Mouse (Mus musculus): ENCODE results near the gene Unc13c.

Unc13c gene

DNA sequence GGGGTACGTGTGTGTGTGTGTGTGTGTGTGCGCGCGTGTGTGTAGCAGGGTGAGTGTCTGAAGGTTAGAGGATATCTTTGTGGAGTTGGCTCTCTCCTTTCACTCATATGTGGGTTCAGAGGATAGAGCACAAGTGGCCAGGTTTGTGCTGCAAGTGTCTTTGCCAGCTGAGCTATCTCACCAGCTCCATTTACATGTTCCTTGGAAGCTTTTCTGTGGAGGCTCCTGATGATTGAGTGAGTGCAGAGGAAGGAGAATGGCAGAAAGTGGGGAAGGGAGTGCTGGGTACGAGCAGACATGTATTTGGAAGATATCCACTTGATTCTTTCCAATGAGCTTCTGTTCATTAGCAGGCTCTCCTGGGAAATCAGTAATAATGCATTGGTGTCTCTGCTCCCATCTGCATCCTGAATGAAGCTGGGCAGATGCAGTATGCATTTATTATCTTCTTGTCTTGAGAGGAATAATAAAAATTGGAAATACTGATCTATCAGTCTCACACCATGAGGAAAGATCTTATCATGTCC is 86.3 kb downstream of the Unc13c start:
- no peak for DNase-seq (ENCODE audit: low read depth, low spot score)

DNA sequence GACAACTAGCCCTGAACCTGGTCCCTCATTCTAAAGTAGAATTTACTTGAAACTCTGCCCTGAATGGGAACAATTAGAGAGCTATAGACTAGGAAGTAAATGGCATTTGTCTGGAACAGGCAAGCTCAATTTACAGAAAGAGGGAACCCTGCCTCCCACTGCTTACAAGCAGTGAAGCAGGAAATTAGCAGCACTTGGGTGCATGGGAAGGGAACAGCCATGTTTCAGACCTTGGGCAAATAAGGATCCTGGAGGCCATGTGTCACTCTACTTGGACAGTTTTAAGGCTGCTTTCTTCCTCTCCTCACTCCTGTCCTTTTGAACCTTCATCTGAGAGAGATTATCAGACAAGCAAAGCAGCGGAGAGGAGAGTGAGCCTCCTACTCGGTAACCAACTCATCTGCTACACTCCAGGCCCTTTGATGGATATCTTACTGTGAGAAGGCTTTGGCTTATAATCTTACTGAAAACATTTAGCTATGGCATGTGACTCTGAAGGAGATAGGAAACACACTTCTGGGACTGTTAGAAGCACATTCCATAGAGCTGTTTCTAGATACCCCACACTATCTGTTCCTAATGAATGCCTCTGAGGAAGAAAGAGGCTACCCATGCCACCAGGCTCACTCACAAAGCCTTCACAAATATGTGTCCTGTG is 101.2 kb downstream of the Unc13c start:
- DNase-seq (ENCODE audit: low read depth, low spot score) = no peak

DNA sequence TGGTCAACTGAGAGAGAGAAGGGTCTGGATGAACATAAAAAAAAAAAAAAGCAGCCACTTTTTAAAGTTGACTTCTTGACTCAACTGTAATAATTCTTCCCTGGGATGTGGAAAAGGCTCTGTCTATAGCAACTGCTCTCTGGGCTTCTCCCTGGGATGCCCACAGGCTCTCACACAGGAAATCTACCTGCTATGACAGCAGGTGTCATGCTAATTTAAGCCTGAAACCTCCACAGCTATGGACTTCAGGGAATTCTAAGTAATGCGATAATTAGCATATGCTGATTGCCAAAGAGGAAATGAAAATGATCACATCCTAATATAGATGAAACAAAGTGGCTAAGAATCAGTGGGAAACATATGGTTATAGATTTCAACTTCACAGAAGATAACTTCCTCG is 102.1 kb downstream of the Unc13c start:
- no peak for DNase-seq (ENCODE audit: low read depth, low spot score)

DNA sequence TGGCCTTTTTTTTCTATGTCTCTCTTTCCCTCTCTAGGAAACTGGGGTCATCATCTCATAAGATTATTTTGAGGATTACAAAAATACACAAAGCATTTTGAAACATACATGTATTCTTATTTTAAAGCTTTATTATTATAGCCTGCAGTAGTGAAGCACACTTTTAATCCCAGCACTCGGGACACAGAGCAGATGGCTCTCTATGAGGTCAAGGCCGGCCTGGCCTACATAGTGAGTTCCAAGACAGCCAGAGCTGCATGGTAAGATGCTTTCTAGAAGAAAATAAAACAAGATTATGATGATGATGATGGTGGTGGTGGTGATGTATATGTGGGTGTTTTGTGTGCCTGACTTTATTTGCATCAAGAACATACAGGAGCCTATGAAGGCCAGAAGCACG is 109.3 kb downstream of the Unc13c start:
- DNase-seq (ENCODE audit: low read depth, low spot score) = no peak

DNA sequence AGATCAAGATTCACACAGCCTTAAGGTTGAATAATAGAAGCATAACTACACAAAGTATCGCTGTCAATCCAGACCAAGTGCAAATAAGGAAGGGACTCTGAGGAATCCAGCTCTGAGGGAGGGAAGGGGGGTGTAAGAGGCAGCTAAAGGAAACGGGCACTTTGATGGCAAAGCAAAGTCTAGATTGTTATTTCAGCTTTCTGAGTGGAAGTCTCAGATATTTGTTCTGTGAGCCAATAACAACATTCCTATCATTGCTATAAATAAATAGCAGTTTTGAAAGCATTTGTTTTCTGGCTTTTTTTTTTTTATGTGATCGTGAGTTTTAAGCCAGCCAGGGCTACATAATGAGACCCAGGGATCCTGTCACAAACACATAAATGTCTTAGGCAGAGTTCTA is 114.5 kb downstream of the Unc13c start:
- no peak for DNase-seq (ENCODE audit: low read depth, low spot score)

DNA sequence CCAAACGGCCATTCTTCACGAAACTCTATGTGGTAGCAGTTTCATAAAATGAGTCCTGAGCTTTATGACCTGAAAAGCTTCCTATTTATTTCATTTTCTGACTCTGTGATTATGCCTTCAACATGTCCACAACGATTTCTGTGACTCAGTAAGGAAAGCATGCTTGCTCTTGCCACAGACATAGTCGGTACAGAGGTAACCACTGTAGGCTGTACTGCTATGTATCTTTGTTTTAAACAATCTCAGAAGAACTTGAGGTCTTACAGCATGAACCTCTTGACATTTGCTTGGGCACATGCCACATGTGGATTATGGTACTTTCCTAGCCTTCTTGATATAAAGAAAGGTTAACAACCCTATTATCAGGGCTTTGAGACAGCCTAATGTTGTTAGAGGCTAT is 162.1 kb downstream of the Unc13c start:
- DNase-seq (ENCODE audit: low read depth, low spot score) = no peak

DNA sequence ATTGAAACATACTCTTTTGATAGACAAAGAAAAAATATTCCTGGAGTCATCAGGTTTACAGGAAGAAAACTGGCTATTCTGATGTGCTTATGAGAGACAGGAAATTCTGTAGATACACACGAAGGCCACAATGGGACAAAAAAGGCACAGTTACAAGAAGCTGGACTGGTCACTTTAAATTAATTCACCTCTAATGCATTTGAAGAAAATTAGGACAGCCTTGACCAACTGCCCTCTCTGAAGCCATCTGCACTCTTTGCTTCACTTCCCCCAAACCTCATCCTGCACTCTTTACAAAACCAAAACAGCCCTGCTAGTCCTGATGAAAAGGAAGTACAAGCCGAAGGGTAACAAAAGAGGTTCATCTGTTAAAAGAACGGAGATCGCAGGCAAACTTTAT is 194.2 kb downstream of the Unc13c start:
- no peak for DNase-seq (ENCODE audit: low read depth, low spot score)

DNA sequence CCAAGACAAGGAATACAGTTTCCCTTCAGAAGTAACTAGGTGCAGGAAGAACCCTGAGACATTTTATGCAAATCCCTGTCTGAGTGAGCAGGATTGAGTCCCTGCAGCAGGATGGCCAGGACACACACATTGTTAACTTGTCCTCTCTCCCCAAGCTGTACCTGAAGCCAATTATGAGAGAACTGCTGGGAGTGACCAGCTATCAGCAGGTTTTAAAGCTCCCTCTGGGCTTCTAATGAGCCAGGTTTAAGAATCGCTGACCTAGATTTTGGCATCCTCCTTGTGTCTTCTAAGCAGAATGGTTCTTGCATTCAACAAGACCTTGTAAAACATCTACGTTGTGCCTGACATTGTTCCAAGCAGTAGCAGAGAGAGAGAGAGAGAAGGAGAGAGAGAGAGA is 213.6 kb downstream of the Unc13c start:
- DNase-seq (ENCODE audit: low read depth, low spot score) = no peak

DNA sequence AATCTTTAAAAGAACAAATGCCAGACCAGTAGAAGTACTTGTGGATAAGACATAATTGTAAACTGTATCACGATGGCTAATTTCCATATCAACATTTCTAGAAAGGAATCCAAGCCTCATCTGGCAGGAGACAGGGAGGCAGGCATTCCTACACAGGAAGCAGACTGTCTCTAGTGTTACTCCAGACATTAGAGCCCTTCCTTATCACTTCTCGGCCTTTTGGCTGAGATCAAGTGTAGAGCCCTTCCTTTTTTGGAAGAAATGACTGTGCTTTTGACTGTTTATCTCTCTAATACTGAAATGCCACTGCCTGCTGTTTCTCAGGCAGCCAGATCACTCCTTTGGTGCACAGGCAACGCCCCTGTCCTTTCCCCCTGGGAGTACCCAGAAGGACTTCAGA is 215.3 kb downstream of the Unc13c start:
- DNase-seq (ENCODE audit: low read depth, low spot score) = no peak

DNA sequence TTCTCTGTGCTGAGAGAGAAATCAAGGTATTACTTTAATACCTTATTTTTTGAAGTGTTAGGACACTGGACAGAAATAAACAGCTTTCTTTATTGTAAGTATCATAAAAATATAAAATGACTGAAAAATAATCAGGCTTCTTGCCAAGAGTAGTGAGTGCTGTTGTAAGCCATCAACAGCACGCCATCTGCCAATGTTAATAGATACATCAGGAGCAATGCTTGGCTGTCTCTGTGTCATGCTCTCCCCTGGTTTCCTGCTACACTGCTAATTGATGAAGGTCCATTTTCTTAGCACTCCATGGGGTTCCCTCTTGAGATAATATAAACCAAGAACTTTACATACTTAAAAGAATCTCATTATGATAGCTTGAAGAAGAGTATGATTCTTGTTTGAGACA is 217.4 kb downstream of the Unc13c start:
- DNase-seq (ENCODE audit: low read depth, low spot score) = no peak

DNA sequence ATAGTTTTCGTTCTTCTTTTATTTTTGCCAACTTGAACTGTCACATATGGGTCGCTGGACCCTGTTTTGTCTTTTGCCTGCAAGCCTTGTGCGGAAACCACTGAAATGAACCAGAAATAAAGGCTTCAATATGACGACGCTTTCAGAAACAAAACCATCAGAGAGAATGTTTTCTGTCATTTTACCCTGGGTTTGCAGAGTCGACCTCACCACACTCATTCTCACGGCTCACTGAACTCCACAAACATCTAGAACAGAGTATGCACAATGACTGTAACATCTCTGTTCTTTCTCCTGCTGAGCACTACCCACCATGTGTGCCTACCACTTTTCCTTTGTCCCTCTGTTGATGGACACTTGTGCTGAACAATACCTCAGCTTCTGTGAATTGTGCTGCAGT is 234.3 kb downstream of the Unc13c start:
- no peak for DNase-seq (ENCODE audit: low read depth, low spot score)

DNA sequence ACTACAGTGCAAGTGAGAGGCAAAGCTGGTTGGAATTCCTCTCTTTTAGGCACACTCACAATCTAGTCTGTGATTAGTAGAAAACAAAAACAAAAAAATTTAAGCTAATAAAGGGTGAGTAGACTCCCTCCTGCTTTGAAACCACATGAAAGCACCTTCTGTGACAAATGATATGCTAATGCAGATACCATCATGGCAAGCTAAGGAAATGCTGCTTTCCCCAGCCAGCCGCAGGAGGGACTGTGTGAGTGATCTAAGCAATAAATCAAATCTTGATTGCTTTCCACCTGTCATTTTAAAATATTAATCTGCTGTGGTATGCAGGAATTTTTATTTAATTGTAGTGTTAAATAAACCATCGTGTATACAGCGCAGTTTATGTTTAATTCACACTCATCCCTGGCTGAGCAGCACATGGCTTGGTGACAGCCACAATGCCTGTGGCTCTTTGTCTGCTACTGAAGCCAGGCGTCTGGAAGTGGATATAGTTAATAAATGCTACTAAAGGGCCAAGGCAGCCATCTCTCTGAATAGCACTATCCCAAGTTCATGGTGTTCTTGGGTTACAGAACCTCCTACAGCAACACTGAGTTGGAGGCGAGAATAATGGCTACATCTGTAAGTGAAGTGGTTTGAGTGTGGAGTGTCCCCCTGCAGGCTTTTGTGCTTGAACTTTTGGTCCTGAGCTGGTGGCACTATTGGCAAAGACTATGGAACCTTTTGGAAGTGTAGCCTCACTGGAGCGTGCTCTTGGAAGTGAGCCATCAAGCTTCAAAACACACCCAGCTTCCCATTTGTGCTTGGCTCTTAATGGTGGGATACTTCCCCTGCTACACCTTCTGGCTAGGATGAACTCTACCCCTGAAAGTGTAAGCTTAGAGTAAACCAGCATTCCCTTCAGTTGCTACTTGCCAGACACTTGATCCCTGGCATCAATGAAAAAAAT is 242.8 kb downstream of the Unc13c start:
- no peak for DNase-seq (ENCODE audit: low read depth, low spot score)

DNA sequence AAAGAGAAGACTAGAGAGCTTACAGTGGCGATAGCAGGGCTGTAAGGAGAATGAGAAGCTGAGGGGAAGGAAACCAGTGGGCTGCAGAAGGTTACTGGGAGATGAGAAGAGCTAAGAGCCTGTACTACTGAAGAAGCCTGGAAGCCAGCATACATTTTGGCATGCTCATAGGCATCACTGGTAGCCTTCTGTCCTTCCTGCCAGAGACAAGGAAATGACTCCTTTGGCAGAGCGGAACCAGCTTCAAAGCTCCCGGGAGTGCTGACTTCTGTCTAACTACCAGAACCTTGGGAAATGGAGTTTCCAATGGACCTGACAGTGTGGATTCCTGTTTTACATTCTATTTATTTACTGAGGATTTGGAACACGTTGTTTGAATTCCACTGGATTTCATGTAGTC is 244.0 kb downstream of the Unc13c start:
- DNase-seq (ENCODE audit: low read depth, low spot score) = no peak

DNA sequence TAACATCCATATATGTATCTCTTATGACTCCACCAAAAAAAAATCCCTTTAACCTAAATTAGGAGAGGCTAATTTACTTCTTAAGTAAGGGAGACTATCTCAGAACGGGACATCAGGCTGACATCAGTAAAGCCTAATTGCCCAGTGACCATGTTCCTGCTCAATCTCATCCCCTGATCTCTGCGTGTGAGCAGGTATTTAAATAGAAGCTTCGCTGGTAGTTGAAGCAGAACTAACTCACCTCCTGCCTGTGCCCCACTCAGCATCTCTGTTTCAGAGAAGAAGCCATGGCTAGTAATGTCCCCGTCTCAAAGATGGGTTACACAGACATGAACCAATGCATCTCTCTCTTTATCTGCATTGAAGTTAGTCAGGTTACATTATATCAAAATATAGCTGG is 255.3 kb downstream of the Unc13c start:
- DNase-seq (ENCODE audit: low read depth, low spot score) = no peak

DNA sequence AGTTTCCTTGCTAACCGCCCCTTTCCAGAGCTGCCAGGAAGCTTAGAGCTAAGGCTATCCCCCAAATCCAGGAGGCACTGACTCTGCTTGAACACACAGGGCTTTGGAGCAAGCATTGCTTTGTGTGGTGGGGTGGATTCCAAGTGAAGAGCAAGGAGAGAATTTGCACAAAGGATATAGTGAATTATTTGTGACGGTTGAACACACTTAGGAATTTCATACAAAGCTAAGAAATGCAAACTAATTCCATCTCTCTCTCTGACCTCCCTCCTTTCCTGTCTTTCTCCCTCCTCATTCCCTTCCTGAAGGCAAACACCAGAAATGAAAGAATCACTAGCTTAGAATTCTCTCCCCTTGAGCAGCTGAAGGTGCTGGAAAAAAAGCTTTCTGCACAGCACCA is 271.7 kb downstream of the Unc13c start:
- no peak for DNase-seq (ENCODE audit: low read depth, low spot score)

DNA sequence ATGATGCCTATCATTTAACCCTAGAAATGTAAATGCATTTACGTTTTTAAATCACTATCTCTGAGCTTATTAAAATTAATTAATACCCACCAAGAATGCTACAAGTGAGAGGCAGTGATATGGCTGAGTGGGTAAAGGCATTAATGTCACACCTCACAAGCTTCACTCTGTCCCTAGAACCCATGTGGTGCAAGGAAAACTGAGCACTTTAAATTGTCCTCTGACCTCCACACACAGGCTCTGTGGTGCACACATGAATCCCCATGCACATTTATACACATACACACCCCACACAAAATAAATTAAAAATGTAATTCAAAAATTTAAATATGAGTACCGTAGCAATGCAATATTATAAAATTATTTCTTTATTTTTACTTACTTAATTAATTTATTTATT is 287.2 kb downstream of the Unc13c start:
- DNase-seq (ENCODE audit: low read depth, low spot score) = no peak

DNA sequence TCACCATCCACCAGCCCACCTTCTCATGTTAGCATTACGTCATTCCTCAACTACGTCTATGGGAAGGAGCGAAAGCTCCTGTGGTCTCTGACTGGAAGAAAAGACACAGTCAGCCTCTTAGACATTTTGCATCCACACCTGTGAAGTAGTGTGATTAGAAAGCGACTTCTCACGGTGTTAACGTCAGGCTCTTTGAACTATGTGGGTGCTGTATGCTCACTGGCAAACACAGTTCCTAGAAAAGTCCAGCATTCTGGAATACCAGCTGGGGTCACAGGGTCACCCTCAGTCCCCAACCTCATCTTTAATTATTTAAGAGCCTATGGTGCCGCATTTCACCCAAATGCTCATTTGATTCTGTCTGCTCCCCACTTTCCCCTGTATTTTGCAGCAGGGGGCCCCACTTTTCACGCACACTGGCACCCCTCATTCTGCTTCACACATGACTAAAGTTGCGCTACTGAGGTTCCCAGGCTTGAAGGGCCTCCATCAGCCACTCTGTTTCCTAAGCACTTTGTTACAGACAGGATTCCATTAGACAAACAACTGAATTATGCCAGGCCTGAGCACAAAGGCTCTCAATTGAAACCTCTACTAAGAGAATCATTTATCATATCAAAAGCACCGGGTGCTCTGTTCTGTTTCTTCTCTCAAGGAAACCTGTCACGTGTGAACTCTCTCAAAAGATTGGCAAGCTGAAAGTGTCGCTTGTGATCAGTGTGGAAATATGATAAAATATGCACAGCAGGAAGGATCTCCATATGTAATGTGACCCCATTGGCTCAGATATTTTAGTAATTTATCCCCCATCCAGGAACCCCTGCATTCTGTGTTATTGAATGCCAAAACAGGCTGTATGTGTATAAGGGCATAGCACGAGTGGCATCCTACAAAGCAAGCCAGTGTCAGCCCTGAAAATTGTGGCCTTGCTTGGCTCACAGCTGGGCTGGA is 287.9 kb downstream of the Unc13c start:
- DNase-seq (ENCODE audit: low read depth, low spot score) = no peak

DNA sequence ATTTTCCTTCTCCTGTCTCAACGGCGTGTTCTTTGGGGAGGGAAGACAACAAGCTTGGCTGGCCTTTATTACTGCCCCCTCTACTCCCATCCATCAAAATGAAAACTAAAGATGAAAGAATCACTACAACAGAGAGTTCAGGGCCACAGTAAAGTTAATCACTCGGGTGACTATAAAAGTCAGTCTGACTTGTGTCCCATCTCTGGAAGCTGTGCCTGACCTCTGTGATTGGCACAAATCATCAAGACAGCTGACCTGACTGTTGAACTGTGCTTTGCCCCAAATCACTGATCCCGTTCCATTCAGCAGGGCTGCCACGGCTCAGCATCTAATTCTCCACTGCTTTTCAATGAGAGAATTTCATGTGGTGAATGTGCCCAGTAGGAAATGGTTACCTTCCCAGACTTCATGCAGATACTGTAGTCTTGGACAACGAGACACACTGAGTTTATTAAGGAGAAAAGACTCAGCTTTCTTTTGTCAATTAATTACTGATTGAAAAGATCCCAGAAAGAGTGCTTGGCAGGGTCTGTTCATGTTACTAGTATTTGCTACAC is 297.0 kb downstream of the Unc13c start:
- no peak for DNase-seq (ENCODE audit: low read depth, low spot score)

DNA sequence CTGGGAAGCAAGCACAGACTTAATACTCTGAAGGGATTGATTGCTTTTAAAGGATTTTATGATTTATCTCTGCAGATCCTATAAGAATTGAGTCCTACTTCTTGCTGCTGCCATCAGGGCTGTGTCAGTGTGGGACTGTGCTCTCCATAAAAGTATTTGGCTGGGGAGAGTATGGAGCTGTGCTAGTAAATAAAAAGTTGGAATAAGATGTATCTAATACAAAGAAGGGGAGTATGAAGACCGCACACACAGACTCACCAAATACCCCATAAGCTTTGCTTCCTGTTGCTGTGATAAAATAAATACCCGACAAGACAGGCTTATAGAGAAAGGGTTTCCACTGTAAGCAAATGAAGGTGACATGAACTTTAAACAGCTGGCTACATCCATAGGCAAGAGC is 298.7 kb downstream of the Unc13c start:
- DNase-seq (ENCODE audit: low read depth, low spot score) = no peak

DNA sequence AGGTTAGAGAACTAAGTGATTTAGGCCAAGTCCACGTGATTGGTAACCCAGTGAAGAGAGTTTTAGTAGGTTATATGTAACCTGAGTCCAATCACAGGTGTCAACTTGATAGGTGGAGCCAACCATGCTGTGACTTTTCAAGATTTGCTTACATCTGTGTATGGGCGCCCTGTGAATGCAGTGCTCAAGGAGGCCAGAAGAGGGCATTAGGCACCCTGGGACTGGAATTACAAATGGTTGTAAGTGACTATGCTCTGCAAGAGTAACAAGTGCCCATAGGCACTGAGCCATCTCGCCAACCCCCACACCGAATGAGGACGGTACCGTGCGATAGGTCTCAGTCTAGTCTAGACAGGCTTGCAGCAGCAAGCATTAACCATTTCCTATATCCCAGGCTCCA is 305.9 kb downstream of the Unc13c start:
- no peak for DNase-seq (ENCODE audit: low read depth, low spot score)

DNA sequence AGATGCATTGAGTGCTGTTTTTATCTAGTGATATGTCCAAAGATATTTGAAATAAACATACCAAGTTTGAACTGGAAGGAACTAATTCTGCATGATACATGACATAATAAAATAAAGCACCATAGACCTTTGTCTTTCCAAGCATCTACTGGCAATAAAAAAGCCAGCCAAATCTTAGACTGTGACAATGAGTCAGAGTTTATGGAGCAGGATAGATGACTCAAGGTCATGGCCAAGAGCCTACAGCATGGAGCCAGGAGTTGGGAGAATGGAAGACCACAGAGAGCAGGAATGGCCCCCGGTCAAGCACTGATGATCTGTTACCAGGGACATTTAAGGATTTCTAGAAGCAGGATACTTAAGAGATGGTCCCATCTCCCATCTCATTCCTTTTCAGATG is 319.7 kb downstream of the Unc13c start:
- no peak for DNase-seq (ENCODE audit: low read depth, low spot score)

DNA sequence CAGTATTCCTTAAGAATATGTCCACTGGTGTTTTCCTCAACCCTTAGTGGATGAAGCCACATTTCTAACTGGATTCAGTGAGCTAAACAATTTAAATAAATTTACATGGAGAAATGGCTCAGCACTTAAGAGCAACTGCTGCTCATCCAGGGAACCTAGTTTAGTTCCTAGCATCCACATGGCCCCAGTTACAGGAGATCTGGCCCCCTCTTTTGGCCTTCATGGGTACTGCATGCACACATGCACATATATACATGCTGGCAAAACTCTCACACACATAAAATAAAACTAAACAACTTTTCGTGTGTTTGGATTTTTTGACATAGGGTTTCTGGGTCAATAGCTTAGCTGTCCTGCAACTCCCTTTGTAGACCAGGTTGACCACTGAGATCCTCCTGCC is 330.6 kb downstream of the Unc13c start:
- no peak for DNase-seq (ENCODE audit: low read depth, low spot score)

Data from retina, adult 2 months (tissue).